Mouse (Mus musculus) thymus, postnatal 0 days (tissue): ENCODE results near the gene Pdzrn4. TPM values are rescaled to one million over a fixed set of nuclear protein-coding genes. Genes with fewer than 3 reads are reported as not detected.

Experiments used
- DNase-seq: peaks from one replicate; pipeline ENCODE4 v3.0.0-alpha.2; 2015; ENCODE audit warnings: low spot score
- polyA plus RNA-seq: library from polyadenylated mRNA; unstranded; fragments of >200 nt; fragmentation: Nextera tagmentation; extraction: Ambion mirVana; gene quantifications from 2 replicates; pipeline ENCODE4 v1.2.1, GENCODE M21; 2015

The Pdzrn4 gene
- polyA plus RNA-seq, 1 experiment from 2014 or later, result 0.83 TPM

DNA sequence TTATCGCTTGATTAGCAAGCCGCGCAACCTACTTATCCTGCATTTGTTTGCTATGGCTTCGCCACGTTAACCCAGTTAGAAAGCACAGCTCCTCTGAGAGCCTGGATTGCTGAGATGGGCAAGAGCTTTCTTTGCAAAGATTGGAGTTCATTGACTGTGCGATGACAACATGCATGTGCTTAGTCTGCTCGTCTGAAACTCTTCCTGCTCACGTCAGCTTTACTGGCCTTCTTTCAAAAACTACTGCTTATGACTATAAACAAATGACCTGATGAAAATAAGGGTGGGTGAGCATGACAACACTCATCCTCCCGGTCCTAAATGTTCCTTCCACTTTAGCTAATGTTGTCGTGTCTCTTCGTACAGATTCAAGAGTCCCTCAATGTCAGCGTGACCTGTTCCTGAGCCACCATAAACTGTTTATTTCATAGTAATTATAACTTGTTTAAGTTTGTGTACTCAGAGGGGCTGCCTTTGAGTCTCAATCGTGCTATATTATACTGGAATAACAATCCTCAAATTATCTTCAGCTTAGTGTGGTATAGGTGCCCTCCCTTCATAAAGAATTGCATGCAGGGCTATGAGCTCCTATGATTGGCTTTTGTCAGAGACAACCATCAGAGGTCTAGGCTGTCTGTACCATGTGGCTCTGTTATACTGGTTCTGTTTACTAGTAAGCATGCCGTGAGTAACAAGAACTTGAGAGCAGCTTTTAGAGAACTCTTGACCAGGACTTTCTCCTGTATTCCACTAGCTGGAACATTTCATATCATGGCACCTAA lies 187.9 kb downstream of the Pdzrn4 start:
- no peak for DNase-seq

- no peak for DNase-seq
These were observed 190.8 kb downstream of the Pdzrn4 start for GRCm38 (mm10) chr15:92587431-92587830.

GRCm38 (mm10) chr15:92594721-92595120 lies 198.0 kb downstream of the Pdzrn4 start:
- no peak for DNase-seq

- DNase-seq, result no peak
These were observed 200.5 kb downstream of the Pdzrn4 start for GRCm38 (mm10) chr15:92597011-92597780.

GRCm38 (mm10) chr15:92598380-92599295 lies 202.0 kb downstream of the Pdzrn4 start:
- no peak for DNase-seq

GRCm38 (mm10) chr15:92599381-92599780 lies 202.7 kb downstream of the Pdzrn4 start:
- no peak for DNase-seq

- no peak for DNase-seq
These were observed 214.2 kb downstream of the Pdzrn4 start for GRCm38 (mm10) chr15:92610866-92611265.

DNA sequence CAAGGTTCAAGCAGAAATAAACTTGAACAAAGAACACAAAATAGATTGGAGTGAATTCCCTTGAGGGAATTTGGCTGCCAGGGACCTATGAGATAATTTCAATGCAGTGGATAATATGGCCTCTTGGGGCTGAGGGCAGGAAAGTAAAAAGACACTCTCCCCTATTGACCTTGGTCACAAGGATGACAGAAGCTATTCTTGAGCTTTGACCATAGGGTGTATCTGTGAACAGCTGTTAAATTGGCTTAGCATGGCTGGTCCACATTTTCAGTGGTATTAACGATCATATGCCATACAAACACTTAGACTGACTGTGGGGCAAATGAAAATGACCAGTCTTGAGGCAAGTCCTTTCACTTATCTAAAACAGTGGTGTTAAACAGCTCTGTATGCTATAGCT lies 215.7 kb downstream of the Pdzrn4 start:
- DNase-seq, result no peak

- DNase-seq, result no peak
These were observed 216.5 kb downstream of the Pdzrn4 start for GRCm38 (mm10) chr15:92613228-92613627.

DNA sequence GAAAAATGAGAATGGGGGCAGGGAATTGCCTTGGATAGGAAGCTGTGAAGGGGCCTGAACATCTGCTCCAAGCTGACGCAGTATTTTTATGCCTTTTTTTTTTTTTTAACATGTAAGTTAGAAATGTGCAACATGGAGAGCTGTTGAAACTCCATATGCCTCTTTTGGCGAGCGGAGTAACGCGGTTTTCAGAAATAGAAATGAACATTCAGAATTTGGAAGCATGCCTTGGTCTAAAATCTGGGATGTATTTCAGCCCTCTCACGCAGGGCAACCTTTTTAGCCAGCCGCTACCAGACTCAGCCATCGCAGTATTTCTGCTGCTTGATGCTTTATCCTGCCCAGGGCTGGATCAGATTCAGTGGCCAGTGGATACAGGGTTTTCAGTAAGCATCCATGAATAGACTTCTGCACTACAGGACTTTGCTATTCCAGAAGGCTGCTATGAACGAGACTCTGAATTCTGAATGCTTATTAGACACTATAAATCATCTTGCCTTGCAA lies 225.1 kb downstream of the Pdzrn4 start:
- no peak for DNase-seq

DNA sequence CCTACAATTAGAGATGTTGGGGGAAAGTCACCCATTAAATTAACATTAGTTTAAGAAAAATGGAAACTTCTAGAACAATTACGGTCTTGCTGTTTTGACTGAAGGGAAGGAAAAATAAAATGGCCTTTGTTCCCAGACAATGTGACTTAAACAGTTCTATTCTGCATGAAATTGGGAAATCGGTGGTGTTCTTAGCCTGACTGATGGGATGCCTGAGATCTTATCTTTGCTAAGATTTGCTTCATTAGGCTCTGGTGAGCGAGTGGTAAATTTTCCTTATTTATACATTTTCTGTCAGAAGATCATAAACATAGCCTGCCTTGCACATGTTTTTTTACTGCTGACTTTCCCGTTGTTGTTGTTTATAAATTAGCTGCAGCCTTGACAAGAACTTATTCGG lies 225.6 kb downstream of the Pdzrn4 start:
- no peak for DNase-seq

GRCm38 (mm10) chr15:92629172-92629571 lies 232.5 kb downstream of the Pdzrn4 start:
- no peak for DNase-seq

DNA sequence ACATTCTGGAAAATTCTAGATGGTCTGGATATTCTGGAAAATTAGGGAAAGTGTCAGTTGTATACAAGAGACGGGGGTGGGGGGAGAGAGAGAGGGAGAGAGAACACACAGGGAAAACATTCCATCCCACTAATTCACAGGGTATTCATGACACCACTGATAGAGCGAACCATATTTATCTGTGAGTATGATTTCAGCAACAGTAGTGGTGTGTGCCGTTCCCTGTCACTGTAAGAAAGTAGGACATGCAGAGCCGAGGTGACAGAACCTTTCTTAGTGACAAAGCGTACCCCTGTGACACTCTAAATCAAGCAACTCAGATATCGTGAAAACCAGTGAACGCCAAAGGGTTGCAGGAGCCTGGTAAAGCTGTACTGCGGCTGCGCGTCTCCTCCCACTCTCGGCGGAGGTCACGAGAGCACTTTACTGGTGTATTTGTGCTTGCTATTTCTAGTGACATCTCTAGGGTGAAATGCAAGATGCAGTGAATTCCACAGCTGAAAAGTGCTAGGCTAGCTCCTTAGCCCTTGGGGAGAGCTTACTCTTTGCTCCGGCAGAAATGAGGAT lies 237.4 kb downstream of the Pdzrn4 start:
- no peak for DNase-seq

DNA sequence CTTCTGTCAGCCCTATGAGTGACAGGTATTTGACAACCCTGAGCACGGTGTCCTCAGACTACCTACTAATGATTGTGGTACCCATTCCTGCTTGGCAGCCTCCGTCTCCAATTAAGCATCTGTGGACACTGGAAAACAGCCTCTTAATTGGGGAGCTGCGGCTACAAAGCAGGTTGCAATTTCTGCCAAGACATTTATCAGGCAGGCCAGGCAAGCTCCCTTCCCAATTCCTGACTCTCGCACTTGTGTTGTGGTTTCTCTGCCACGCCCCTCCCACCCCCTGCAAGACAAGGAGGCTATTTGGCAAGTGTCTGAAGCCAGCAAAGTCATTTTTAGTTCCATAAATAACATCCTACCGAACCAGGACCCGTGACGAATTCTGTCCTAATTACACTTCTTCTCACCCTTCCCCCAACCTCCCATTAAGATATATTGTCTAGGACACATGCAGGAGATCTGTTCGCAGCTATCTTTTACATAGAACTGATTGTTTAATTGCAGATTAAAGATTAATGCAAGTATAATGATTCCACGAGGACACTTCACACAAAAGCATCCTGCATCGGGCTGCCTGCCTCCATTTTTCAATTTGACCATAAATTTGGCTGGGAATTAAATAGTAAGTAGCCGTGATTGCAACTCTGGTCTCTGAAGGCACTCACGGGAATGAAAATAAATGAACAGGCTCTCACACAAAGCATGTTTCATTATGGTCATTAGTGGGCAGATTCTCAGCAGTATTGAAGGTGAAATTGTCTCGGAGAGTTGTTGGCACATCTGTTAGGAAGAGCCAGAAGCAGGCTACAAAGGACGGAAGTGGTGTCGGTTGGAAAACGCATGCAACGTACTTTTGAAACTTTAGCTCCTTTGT lies 243.8 kb downstream of the Pdzrn4 start:
- no peak for DNase-seq

DNA sequence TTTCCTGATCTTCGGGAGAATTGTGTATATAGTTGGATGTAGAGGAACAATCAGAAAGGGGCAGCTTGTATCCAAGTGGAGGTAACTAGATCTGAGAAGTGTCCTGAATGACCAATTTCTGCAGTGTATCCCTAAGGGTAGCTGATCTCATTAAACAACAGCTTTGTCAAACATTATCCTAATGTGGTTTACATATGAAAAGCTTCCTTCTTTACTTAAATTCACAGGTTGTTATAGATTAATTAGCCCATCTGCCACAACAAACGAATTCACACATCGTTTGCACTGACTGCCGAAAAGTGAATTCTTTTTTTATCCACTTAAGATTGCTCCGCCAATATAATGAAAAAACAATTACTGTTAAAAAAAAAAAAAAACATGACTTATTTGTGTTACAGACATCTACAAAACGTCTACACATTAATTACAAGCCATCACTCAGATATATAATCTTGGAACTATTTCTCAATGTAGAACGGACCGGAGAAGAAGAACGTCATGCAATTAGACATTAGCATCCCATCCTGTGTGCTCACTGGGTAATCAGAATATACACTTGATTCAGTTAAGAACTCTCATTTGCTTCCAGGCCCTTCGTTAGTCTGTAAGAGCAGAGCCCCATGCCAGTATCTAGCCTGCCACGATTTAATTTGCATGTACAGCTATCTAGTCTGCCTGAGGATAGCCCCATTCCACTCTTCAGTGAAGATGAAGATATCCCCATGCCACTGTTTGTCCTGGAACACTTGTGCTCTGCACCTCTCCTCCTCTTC lies 274.8 kb downstream of the Pdzrn4 start:
- no peak for DNase-seq

DNA sequence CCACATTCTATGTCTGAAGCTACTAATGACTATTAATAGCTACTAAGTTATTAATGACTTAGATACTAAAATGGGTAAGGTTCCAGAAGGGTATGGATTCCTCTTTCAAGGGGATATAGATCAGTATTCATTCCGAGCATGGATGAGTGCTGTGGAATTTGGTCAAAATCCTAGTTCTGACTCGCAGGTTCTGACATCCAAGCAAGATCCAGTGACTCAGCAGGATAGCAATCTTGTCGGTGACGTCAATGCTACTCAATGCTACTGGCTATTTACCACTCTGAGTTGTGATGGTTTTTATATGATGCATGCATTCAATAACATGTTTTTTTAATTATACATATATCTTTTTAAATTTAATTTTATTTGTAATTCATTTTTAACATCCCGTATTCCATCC lies 279.4 kb downstream of the Pdzrn4 start:
- DNase-seq, result no peak

GRCm38 (mm10) chr15:92678377-92678776 lies 281.7 kb downstream of the Pdzrn4 start:
- no peak for DNase-seq

DNA sequence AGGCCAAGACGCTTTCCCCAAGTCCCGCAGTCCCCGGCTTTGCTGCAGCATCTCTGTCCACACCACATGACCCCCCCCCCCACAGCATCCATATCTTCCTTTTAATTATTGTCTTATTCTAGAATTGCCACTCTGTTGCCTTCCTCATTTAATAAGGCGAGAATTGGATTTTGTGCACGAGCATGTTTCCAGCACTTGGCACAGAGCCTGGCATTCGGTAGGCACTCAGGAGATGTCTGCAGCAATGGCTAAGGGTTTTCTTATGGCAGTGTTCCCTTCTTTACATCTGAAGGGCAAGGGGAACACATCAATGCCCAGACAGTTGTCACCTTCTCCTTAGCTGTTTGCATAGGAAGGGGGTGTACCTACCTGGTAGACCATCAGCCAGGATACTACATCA lies 282.9 kb downstream of the Pdzrn4 start:
- DNase-seq, result no peak

DNA sequence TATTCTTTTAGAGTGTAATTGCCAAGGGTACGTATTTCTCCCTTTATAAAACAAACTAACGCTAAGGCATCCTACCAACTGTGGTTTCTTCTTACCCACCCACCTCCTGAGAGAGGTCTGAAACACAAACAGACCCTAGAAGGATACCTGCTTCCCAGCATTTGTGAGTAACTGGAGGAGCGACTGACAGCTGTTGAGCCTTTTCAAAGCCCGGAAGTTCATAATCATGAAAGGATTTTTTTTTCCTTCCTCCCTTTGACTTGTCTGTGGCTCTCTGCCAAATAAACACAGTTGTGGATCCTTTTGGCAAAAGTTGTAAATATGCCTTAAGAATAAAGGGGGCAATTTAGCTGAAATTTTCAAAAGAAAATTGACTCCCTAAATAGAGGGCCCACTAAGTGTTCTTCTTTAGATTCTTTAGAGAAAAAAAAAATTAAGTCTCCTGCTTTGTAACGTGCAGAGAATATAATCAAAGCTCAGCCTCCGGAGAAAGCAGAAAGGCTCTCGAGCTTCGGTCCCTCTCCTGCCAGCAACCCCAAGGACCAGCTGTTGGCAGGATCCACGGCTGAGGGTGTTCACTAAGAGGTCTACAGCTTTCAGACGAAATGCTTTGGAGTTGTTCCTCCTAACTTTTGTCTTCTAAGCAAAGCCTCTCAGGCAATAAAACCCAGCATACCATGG lies 299.7 kb downstream of the Pdzrn4 start:
- DNase-seq, result no peak
